Mouse (Mus musculus): ENCODE measurements around the gene Iffo2. TPM values are rescaled to one million over a fixed set of nuclear protein-coding genes. Genes with fewer than 3 reads are reported as not detected.

Iffo2 gene
- polyA plus RNA-seq, 1 experiment from 2014 or later, result 3.5 TPM

- no peak for ATAC-seq
- Histone ChIP-seq H3K4me3 (ENCODE audit: low read depth, low read length) (no peak overlapping the region), H3K9ac (ENCODE audit: low read depth, low read length) (no peak overlapping the region), H3K4me1 (ENCODE audit: control insufficient read depth, insufficient read depth, low read length) (no peaks in the 10 kb centered on the region), H3K4me2 (ENCODE audit: low read length) (no peak overlapping the region), H3K36me3 (ENCODE audit: control insufficient read depth, insufficient read depth, low read length) (no peaks in the 10 kb centered on the region), H3K27ac (ENCODE audit: low read length) (no peak overlapping the region), H3K9me3 (replicated peaks; ENCODE audit: control insufficient read depth, low read length, poor library complexity, severe bottlenecking) (no peaks in the 10 kb centered on the region), H3K27me3 (ENCODE audit: control insufficient read depth, insufficient read depth, low read depth, low read length) (no peaks in the 10 kb centered on the region)
- WGBS, result 85% methylated on average over 2 of the region's 2 CpGs
Observed at GRCm38 (mm10) chr4:139512985-139513384, 17.4 kb upstream of the Iffo2 start.

- Histone ChIP-seq H3K36me3 (ENCODE audit: control insufficient read depth, insufficient read depth, low read length) (no peaks in the 10 kb centered on the region), H3K4me1 (ENCODE audit: control insufficient read depth, insufficient read depth, low read length) (no peaks in the 10 kb centered on the region), H3K4me2 (ENCODE audit: low read length) (no peak overlapping the region), H3K27me3 (ENCODE audit: control insufficient read depth, insufficient read depth, low read depth, low read length) (no peaks in the 10 kb centered on the region), H3K9ac (ENCODE audit: low read depth, low read length) (no peak overlapping the region), H3K4me3 (ENCODE audit: low read depth, low read length) (no peak overlapping the region), H3K9me3 (replicated peaks; ENCODE audit: control insufficient read depth, low read length, poor library complexity, severe bottlenecking) (no peaks in the 10 kb centered on the region), H3K27ac (ENCODE audit: low read length) (no peak overlapping the region)
- WGBS, result 82% methylated on average over 6 of the region's 6 CpGs
- no peak for ATAC-seq
Observed at GRCm38 (mm10) chr4:139519221-139519620, 11.1 kb upstream of the Iffo2 start.

GRCm38 (mm10) chr4:139521926-139522325 lies 8.4 kb upstream of the Iffo2 start:
- Histone ChIP-seq H3K4me3 (ENCODE audit: low read depth, low read length) (no peak overlapping the region), H3K4me1 (ENCODE audit: control insufficient read depth, insufficient read depth, low read length) (no peaks in the 10 kb centered on the region), H3K9me3 (replicated peaks; ENCODE audit: control insufficient read depth, low read length, poor library complexity, severe bottlenecking) (no peaks in the 10 kb centered on the region), H3K36me3 (ENCODE audit: control insufficient read depth, insufficient read depth, low read length) (no peaks in the 10 kb centered on the region), H3K27me3 (ENCODE audit: control insufficient read depth, insufficient read depth, low read depth, low read length) (no peaks in the 10 kb centered on the region), H3K4me2 (ENCODE audit: low read length) (no peak overlapping the region), H3K9ac (ENCODE audit: low read depth, low read length) (no peak overlapping the region), H3K27ac (ENCODE audit: low read length) (no peak overlapping the region)
- no peak for ATAC-seq
- 94% methylated on average over 10 of the region's 10 CpGs for WGBS

GRCm38 (mm10) chr4:139526475-139526874 lies 3.9 kb upstream of the Iffo2 start:
- H3K36me3 ChIP-seq (ENCODE audit: control insufficient read depth, insufficient read depth, low read length), result no peaks in the 10 kb centered on the region
- ATAC-seq, result no peak
- no peak overlapping the region for H3K9ac ChIP-seq (ENCODE audit: low read depth, low read length)
- H3K9me3 ChIP-seq (replicated peaks; ENCODE audit: control insufficient read depth, low read length, poor library complexity, severe bottlenecking), result no peaks in the 10 kb centered on the region
- H3K4me2 ChIP-seq (ENCODE audit: low read length), result no peak overlapping the region
- H3K27ac ChIP-seq (ENCODE audit: low read length), result no peak overlapping the region
- no peaks in the 10 kb centered on the region for H3K4me1 ChIP-seq (ENCODE audit: control insufficient read depth, insufficient read depth, low read length)
- no peaks in the 10 kb centered on the region for H3K27me3 ChIP-seq (ENCODE audit: control insufficient read depth, insufficient read depth, low read depth, low read length)
- H3K4me3 ChIP-seq (ENCODE audit: low read depth, low read length), result no peak overlapping the region
- 42% methylated on average over 12 of the region's 12 CpGs for WGBS

- H3K4me1 ChIP-seq (ENCODE audit: control insufficient read depth, insufficient read depth, low read length), result no peaks in the 10 kb centered on the region
- H3K27me3 ChIP-seq (ENCODE audit: control insufficient read depth, insufficient read depth, low read depth, low read length), result no peaks in the 10 kb centered on the region
- H3K27ac ChIP-seq (ENCODE audit: low read length), result no peak overlapping the region
- H3K36me3 ChIP-seq (ENCODE audit: control insufficient read depth, insufficient read depth, low read length), result no peaks in the 10 kb centered on the region
- no peak for ATAC-seq
- 93% methylated on average over 10 of the region's 10 CpGs for WGBS
- H3K4me3 ChIP-seq (ENCODE audit: low read depth, low read length), result no peak overlapping the region
- no peaks in the 10 kb centered on the region for H3K9me3 ChIP-seq (replicated peaks; ENCODE audit: control insufficient read depth, low read length, poor library complexity, severe bottlenecking)
- no peak overlapping the region for H3K9ac ChIP-seq (ENCODE audit: low read depth, low read length)
- H3K4me2 ChIP-seq (ENCODE audit: low read length), result no peak overlapping the region
Observed at GRCm38 (mm10) chr4:139532081-139532480, 1.7 kb downstream of the Iffo2 start.

- Histone ChIP-seq H3K9ac (ENCODE audit: low read depth, low read length) (no peak overlapping the region), H3K4me3 (ENCODE audit: low read depth, low read length) (no peak overlapping the region), H3K4me1 (ENCODE audit: control insufficient read depth, insufficient read depth, low read length) (no peaks in the 10 kb centered on the region), H3K9me3 (replicated peaks; ENCODE audit: control insufficient read depth, low read length, poor library complexity, severe bottlenecking) (no peaks in the 10 kb centered on the region), H3K4me2 (ENCODE audit: low read length) (no peak overlapping the region), H3K36me3 (ENCODE audit: control insufficient read depth, insufficient read depth, low read length) (no peaks in the 10 kb centered on the region), H3K27ac (ENCODE audit: low read length) (no peak overlapping the region), H3K27me3 (ENCODE audit: control insufficient read depth, insufficient read depth, low read depth, low read length) (no peaks in the 10 kb centered on the region)
- 20% methylated on average over 12 of the region's 12 CpGs for WGBS
- ATAC-seq, result no peak
Observed at GRCm38 (mm10) chr4:139535127-139535695, 4.9 kb downstream of the Iffo2 start.

GRCm38 (mm10) chr4:139535719-139536118 lies 5.4 kb downstream of the Iffo2 start:
- 55% methylated on average over 7 of the region's 7 CpGs for WGBS
- Histone ChIP-seq H3K4me3 (ENCODE audit: low read depth, low read length) (no peak overlapping the region), H3K27me3 (ENCODE audit: control insufficient read depth, insufficient read depth, low read depth, low read length) (no peaks in the 10 kb centered on the region), H3K9ac (ENCODE audit: low read depth, low read length) (no peak overlapping the region), H3K4me1 (ENCODE audit: control insufficient read depth, insufficient read depth, low read length) (no peaks in the 10 kb centered on the region), H3K4me2 (ENCODE audit: low read length) (no peak overlapping the region), H3K9me3 (replicated peaks; ENCODE audit: control insufficient read depth, low read length, poor library complexity, severe bottlenecking) (no peaks in the 10 kb centered on the region), H3K36me3 (ENCODE audit: control insufficient read depth, insufficient read depth, low read length) (no peaks in the 10 kb centered on the region), H3K27ac (ENCODE audit: low read length) (no peak overlapping the region)
- ATAC-seq, result no peak

GRCm38 (mm10) chr4:139536706-139537105 lies 6.4 kb downstream of the Iffo2 start:
- Histone ChIP-seq H3K4me1 (ENCODE audit: control insufficient read depth, insufficient read depth, low read length) (no peaks in the 10 kb centered on the region), H3K27me3 (ENCODE audit: control insufficient read depth, insufficient read depth, low read depth, low read length) (no peaks in the 10 kb centered on the region), H3K4me2 (ENCODE audit: low read length) (no peak overlapping the region), H3K9me3 (replicated peaks; ENCODE audit: control insufficient read depth, low read length, poor library complexity, severe bottlenecking) (no peaks in the 10 kb centered on the region), H3K4me3 (ENCODE audit: low read depth, low read length) (no peak overlapping the region), H3K9ac (ENCODE audit: low read depth, low read length) (no peak overlapping the region), H3K27ac (ENCODE audit: low read length) (no peak overlapping the region), H3K36me3 (ENCODE audit: control insufficient read depth, insufficient read depth, low read length) (no peaks in the 10 kb centered on the region)
- 85% methylated on average over 9 of the region's 9 CpGs for WGBS
- ATAC-seq, result no peak

- ATAC-seq, result no peak
- no peaks in the 10 kb centered on the region for H3K4me1 ChIP-seq (ENCODE audit: control insufficient read depth, insufficient read depth, low read length)
- H3K4me2 ChIP-seq (ENCODE audit: low read length), result no peak overlapping the region
- no peaks in the 10 kb centered on the region for H3K9me3 ChIP-seq (replicated peaks; ENCODE audit: control insufficient read depth, low read length, poor library complexity, severe bottlenecking)
- H3K27me3 ChIP-seq (ENCODE audit: control insufficient read depth, insufficient read depth, low read depth, low read length), result no peaks in the 10 kb centered on the region
- H3K27ac ChIP-seq (ENCODE audit: low read length), result no peak overlapping the region
- WGBS, result 92% methylated on average over 7 of the region's 7 CpGs
- H3K9ac ChIP-seq (ENCODE audit: low read depth, low read length), result no peak overlapping the region
- H3K36me3 ChIP-seq (ENCODE audit: control insufficient read depth, insufficient read depth, low read length), result no peaks in the 10 kb centered on the region
- no peak overlapping the region for H3K4me3 ChIP-seq (ENCODE audit: low read depth, low read length)
Observed at GRCm38 (mm10) chr4:139540784-139541183, 10.4 kb downstream of the Iffo2 start.

Measured in midbrain, embryonic 16.5 days (tissue).